Mouse (Mus musculus): ENCODE measurements around the gene Cpt2. TPM values are rescaled to one million over a fixed set of nuclear protein-coding genes. Genes with fewer than 3 reads are reported as not detected.

Cpt2 gene
- polyA plus RNA-seq, 1 experiment from 2014 or later = 41.3 TPM

- Histone ChIP-seq H3K4me3 (no peak overlapping the region), H3K27ac (no peak overlapping the region), H3K27me3 (ENCODE audit: poor library complexity, severe bottlenecking) (no peaks in the 10 kb centered on the region), H3K4me1 (no peaks in the 10 kb centered on the region), H3K36me3 (replicated peaks) (peaks cover 70% of the 10 kb centered on the region), H3K9me3 (no peaks in the 10 kb centered on the region)
- no peak for DNase-seq (ENCODE audit: extremely low spot score, low spot score)
- 94% methylated on average over 10 of the region's 10 CpGs for WGBS
Measured at GRCm38 (mm10) chr4:107904252-107904651, 19.2 kb downstream of the Cpt2 start.

- Histone ChIP-seq H3K27ac (no peak overlapping the region), H3K27me3 (ENCODE audit: poor library complexity, severe bottlenecking) (no peaks in the 10 kb centered on the region), H3K9me3 (no peaks in the 10 kb centered on the region), H3K4me1 (no peaks in the 10 kb centered on the region), H3K36me3 (replicated peaks) (peaks cover 71% of the 10 kb centered on the region), H3K4me3 (no peak overlapping the region)
- DNase-seq (ENCODE audit: extremely low spot score, low spot score) = no peak
- 94% methylated on average over 3 of the region's 3 CpGs for WGBS
Measured at GRCm38 (mm10) chr4:107900206-107900605, 23.2 kb downstream of the Cpt2 start.

GRCm38 (mm10) chr4:107899211-107899927, 24.0 kb downstream of the Cpt2 start:
- Histone ChIP-seq H3K27me3 (ENCODE audit: poor library complexity, severe bottlenecking) (no peaks in the 10 kb centered on the region), H3K9me3 (no peaks in the 10 kb centered on the region), H3K27ac (no peak overlapping the region), H3K4me3 (no peak overlapping the region), H3K4me1 (no peaks in the 10 kb centered on the region), H3K36me3 (replicated peaks) (peaks cover 70% of the 10 kb centered on the region)
- no peak for DNase-seq (ENCODE audit: extremely low spot score, low spot score)
- WGBS = 92% methylated on average over 5 of the region's 5 CpGs

GRCm38 (mm10) chr4:107892663-107893062, 30.7 kb downstream of the Cpt2 start:
- DNase-seq (ENCODE audit: extremely low spot score, low spot score) = no peak
- WGBS = 81% methylated on average over 2 of the region's 2 CpGs

GRCm38 (mm10) chr4:107889731-107890432, 33.5 kb downstream of the Cpt2 start, which contains the start of gene 0610037L13Rik:
0610037L13Rik (plus strand) TSS chr4:107889813.
- Histone ChIP-seq H3K27me3 (ENCODE audit: poor library complexity, severe bottlenecking) (no peaks in the 10 kb centered on the region), H3K36me3 (replicated peaks) (peaks cover 69% of the 10 kb centered on the region), H3K4me3 (peak within 1 kb of the TSS; percentile 68), H3K4me1 (peaks cover 22% of the 10 kb centered on the region), H3K9me3 (no peaks in the 10 kb centered on the region), H3K27ac (peak within 1 kb of the TSS; percentile 89)
- peak; percentile 96 for DNase-seq (ENCODE audit: extremely low spot score, low spot score)
- under 1% methylated on average over 48 of the region's 48 CpGs for WGBS

More at GRCm38 (mm10) chr4:107892663-107893062, 30.7 kb downstream of the Cpt2 start:
- Histone ChIP-seq H3K27me3 (ENCODE audit: poor library complexity, severe bottlenecking) (no peaks in the 10 kb centered on the region), H3K36me3 (replicated peaks) (peaks cover 67% of the 10 kb centered on the region), H3K4me3 (no peak overlapping the region), H3K9me3 (no peaks in the 10 kb centered on the region), H3K27ac (no peak overlapping the region), H3K4me1 (peaks cover 22% of the 10 kb centered on the region)

GRCm38 (mm10) chr4:107889385-107889730, 34.1 kb downstream of the Cpt2 start:
- peak overlapping the region; percentile 68 for H3K4me3 ChIP-seq
- H3K9me3 ChIP-seq = no peaks in the 10 kb centered on the region
- H3K36me3 ChIP-seq (replicated peaks) = peaks cover 69% of the 10 kb centered on the region
- peaks cover 22% of the 10 kb centered on the region for H3K4me1 ChIP-seq
- no peak for DNase-seq (ENCODE audit: extremely low spot score, low spot score)
- peak overlapping the region; percentile 89 for H3K27ac ChIP-seq
- H3K27me3 ChIP-seq (ENCODE audit: poor library complexity, severe bottlenecking) = no peaks in the 10 kb centered on the region
- WGBS = 1% methylated on average over 12 of the region's 12 CpGs

GRCm38 (mm10) chr4:107886371-107886770, 37.0 kb downstream of the Cpt2 start:
- H3K9me3 ChIP-seq = no peaks in the 10 kb centered on the region
- no peak for DNase-seq (ENCODE audit: extremely low spot score, low spot score)
- no peak overlapping the region for H3K27ac ChIP-seq
- H3K4me3 ChIP-seq = no peak overlapping the region
- no peaks in the 10 kb centered on the region for H3K27me3 ChIP-seq (ENCODE audit: poor library complexity, severe bottlenecking)
- H3K36me3 ChIP-seq (replicated peaks) = peaks cover 71% of the 10 kb centered on the region
- WGBS = 82% methylated on average over 7 of the region's 7 CpGs
- H3K4me1 ChIP-seq = peaks cover 22% of the 10 kb centered on the region

- H3K9me3 ChIP-seq = no peaks in the 10 kb centered on the region
- peaks cover 59% of the 10 kb centered on the region for H3K36me3 ChIP-seq (replicated peaks)
- no peak overlapping the region for H3K4me3 ChIP-seq
- H3K27ac ChIP-seq = no peak overlapping the region
- no peaks in the 10 kb centered on the region for H3K27me3 ChIP-seq (ENCODE audit: poor library complexity, severe bottlenecking)
- WGBS = 98% methylated on average over 1 of the region's 1 CpGs
- DNase-seq (ENCODE audit: extremely low spot score, low spot score) = no peak
- peaks cover 17% of the 10 kb centered on the region for H3K4me1 ChIP-seq
Measured at GRCm38 (mm10) chr4:107881631-107882030, 41.8 kb downstream of the Cpt2 start.

GRCm38 (mm10) chr4:107879254-107880050, 44.0 kb downstream of the Cpt2 start, which contains the start of gene Magoh:
Magoh (plus strand) TSS chr4:107879755.
- 4% methylated on average over 48 of the region's 48 CpGs for WGBS
- peak; percentile 96 for DNase-seq (ENCODE audit: extremely low spot score, low spot score)
- Histone ChIP-seq H3K4me1 (peaks cover 17% of the 10 kb centered on the region), H3K27ac (peak within 1 kb of the TSS; percentile 91), H3K4me3 (peak within 1 kb of the TSS; percentile 93), H3K9me3 (no peaks in the 10 kb centered on the region), H3K27me3 (ENCODE audit: poor library complexity, severe bottlenecking) (no peaks in the 10 kb centered on the region), H3K36me3 (replicated peaks) (peaks cover 42% of the 10 kb centered on the region)

GRCm38 (mm10) chr4:107864866-107865265, 58.5 kb downstream of the Cpt2 start:
- no peak overlapping the region for H3K27ac ChIP-seq
- no peak for DNase-seq (ENCODE audit: extremely low spot score, low spot score)
- no peaks in the 10 kb centered on the region for H3K27me3 ChIP-seq (ENCODE audit: poor library complexity, severe bottlenecking)
- H3K9me3 ChIP-seq = no peaks in the 10 kb centered on the region
- H3K4me3 ChIP-seq = no peak overlapping the region
- H3K36me3 ChIP-seq (replicated peaks) = peaks cover 82% of the 10 kb centered on the region
- H3K4me1 ChIP-seq = no peaks in the 10 kb centered on the region
- 95% methylated on average over 4 of the region's 4 CpGs for WGBS

- Histone ChIP-seq H3K27me3 (ENCODE audit: poor library complexity, severe bottlenecking) (no peaks in the 10 kb centered on the region), H3K4me1 (no peaks in the 10 kb centered on the region), H3K4me3 (no peak overlapping the region), H3K9me3 (no peaks in the 10 kb centered on the region), H3K36me3 (replicated peaks) (peaks cover 98% of the 10 kb centered on the region), H3K27ac (no peak overlapping the region)
- WGBS = 93% methylated on average over 7 of the region's 7 CpGs
- DNase-seq (ENCODE audit: extremely low spot score, low spot score) = no peak
Measured at GRCm38 (mm10) chr4:107858995-107859394, 64.4 kb downstream of the Cpt2 start.

GRCm38 (mm10) chr4:107856958-107857686, 66.3 kb downstream of the Cpt2 start:
- Histone ChIP-seq H3K36me3 (replicated peaks) (peaks cover 99% of the 10 kb centered on the region), H3K27ac (no peak overlapping the region), H3K4me1 (no peaks in the 10 kb centered on the region), H3K9me3 (no peaks in the 10 kb centered on the region), H3K4me3 (no peak overlapping the region), H3K27me3 (ENCODE audit: poor library complexity, severe bottlenecking) (no peaks in the 10 kb centered on the region)
- DNase-seq (ENCODE audit: extremely low spot score, low spot score) = no peak
- 83% methylated on average over 11 of the region's 11 CpGs for WGBS

Data from forebrain, embryonic 10.5 days (tissue).